Mouse (Mus musculus) cerebellum, adult 11 months (tissue): ENCODE measurements around the gene Slc17a7.
A peak's percentile ranks its signal among the peaks of the same experiment; 100 is the strongest.
"Not testable (repeated sequence)": the region's sequence is repeated elsewhere in the genome, so short reads cannot be mapped to it uniquely, and the experiment has no call there.

Source experiments
- DNase-seq: peaks from one replicate; pipeline ENCODE4 v3.0.0; 2022

Gene Slc17a7

GRCm38 (mm10) chr7:45154993-45155514, 8.7 kb upstream of the Slc17a7 start:
- no peak for DNase-seq

GRCm38 (mm10) chr7:45155590-45155989, 8.2 kb upstream of the Slc17a7 start:
- no peak for DNase-seq

- no peak for DNase-seq
These were observed 7.5 kb upstream of the Slc17a7 start for GRCm38 (mm10) chr7:45156206-45156605.

- no peak for DNase-seq
These were observed 6.3 kb upstream of the Slc17a7 start for GRCm38 (mm10) chr7:45157459-45157858.

DNA sequence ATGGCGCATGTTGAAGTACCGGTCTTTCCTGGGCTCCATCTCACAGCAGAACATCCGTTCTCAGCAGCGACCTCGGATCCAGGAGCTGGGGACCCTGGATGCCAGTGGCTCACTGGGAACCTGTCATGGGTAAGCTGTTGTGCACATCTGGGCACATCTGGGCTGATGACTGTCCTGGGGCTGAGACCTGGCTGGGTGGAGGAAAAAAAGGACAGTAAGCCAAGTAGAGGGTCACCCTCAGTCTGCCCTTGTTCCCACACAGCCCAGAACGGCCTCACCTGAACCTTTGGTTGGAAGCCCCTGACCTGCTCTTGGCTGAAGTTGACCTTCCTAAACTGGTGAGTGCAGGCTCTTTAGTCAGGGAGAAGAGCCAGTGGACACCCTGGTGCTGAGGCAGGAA, 4.8 kb upstream of the Slc17a7 start:
- no peak for DNase-seq

DNA sequence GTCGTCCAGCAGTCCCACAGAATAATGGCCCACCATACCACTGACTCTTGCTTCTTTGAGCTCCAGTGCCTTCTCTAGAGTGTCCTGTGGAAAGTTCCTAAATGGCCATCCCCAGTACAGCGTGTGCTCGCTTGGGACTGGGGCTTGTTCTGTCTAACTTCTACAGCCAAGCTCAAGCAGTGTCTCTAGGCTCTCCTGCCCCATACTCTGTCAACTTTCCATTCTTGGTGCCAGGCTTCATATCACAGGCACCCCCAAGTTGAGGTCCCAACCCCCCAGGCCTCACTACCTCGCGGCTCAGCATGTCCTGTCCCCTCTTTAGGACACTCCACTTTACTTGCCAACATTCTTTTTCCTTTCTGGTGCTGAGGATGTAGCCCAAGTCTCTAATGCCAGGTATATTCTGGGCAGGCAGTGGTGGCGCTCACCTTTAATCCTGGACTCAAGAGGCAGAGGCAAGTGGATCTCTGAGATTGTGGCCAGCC, 3.4 kb upstream of the Slc17a7 start:
- DNase-seq, result no peak

DNA sequence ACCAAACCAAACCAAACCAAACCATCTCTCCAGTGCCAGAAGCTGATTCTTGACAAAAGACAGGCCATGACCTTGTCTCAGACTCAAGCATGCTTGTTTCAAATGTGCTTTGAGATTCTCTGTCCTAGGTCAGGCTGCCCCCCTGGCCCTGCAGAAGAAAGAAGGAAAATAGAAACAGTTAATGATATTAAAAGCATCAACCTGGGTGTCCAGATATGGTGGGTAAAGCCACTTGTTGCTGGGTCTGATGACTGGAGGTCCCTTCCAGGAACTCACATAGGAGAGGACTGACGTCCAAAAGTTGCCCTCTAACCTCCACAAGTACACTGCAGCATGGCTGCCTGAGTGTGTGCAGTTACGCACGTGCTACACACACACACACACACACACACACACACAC, 2.9 kb upstream of the Slc17a7 start:
- no peak for DNase-seq

- peak; percentile 98 for DNase-seq
These were observed 1.9 kb upstream of the Slc17a7 start for GRCm38 (mm10) chr7:45161612-45162473.

GRCm38 (mm10) chr7:45162551-45162950, 1.2 kb upstream of the Slc17a7 start:
- no peak for DNase-seq

- DNase-seq, result no peak
These were observed 643 bp upstream of the Slc17a7 start for GRCm38 (mm10) chr7:45162996-45163615.

DNA sequence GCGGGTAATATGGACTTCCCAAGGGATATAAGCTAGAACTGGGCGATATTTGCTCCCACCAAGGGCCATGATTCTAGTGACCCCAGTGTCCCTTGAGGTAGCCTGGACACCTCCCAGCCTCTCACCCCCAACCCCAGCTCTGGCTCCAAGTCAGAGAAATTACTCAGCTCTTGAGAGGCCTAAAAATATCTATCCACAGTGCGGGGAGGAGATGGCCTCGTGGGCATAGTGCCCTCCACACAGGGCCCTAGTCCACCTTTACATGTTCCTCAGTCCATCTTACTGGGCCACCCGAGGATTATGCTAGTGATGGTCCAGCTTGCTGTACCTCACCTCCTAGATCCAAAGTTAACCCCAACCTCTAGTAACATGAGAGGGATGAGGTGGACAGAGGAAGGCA, 1.1 kb downstream of the Slc17a7 start:
- DNase-seq, result no peak

DNA sequence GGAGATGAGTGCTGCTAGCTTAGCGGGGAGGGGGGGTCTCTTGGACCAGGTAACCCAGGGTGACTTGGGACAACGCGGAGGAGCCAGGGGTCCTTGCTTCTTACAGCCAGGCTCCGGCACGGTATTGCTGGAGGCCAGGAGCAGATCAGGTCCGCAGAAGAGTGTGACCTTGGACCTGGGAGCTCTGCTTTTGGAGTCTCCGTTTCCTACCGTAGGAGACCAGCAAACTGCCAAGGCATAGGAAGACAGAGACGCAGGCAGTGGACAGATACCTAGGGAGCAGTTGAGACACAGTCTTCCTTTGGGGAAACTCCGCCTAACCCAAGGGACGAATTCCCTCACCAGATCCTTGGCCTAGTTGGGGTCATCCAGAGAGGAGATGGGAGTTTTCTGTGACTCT, 2.0 kb downstream of the Slc17a7 start:
- DNase-seq, result no peak

DNA sequence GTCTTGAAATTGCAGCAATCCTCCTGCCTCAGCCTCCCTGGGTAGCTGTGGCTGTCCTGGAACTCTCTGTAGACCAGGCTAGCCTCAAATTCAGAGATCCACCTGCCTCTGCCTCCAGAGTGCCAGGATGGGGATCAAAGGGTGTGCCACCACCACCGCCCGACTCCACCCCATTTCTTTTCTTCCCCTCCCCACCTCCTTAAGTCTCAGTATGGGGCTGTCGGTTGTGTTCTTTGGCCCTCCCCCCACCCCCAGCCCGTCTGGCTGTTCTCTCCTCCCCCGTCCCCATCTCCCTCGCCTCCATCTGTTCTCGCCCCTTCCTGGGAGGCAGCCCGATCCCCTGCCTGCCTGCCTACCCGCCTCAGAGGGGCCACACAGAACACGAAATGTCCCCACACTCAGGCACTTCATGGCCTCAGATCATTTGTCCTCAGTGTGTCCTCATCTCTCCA, 3.2 kb downstream of the Slc17a7 start:
- peak; percentile 59 for DNase-seq

DNA sequence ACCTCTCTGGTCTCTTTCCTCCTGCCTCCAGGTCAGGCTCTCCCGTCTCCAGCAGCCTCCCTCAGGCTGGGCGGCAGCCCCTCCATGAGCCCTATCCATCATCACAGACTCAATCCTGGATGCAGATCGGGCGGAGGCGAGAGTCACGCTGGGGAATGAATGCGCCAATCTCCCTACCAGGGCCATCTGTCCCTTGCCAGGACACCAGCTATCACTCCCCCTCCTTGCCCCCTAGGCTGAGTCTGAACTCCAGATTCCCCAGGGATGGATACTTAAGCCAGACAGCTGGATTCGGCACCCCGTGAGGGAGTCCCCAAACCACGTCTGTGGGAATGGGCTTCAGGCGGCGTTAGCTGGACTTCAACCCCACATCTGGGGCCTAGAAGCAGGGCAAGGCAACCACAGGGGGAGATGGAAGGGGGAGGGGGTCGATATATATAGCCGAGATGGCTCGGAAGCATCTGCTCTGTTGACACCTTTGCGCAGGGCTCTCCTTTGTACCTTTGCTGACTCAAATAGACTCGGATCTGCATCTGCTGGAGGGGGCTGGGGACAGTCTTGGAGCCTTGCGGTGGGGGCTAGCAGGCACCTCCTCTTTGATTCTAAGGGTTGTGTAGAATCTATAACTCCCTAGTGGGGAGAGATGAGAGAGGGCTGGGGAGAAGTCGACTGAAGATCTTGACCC, 4.2 kb downstream of the Slc17a7 start:
- DNase-seq, result peak; percentile 74

DNA sequence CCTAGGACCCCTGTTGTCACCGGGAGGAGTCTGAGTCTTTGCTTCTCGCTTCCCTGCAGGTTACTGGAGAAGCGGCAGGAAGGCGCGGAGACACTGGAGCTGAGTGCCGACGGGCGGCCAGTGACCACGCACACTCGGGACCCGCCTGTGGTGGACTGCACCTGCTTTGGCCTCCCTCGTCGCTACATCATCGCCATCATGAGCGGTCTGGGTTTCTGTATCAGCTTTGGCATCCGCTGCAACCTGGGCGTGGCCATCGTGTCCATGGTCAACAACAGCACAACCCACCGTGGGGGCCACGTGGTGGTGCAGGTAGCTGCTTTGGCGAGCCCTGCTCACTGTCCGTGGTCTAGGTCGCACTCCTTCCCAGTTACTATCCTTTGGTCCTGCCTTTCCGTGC, 4.9 kb downstream of the Slc17a7 start:
- DNase-seq, result peak; percentile 68

DNA sequence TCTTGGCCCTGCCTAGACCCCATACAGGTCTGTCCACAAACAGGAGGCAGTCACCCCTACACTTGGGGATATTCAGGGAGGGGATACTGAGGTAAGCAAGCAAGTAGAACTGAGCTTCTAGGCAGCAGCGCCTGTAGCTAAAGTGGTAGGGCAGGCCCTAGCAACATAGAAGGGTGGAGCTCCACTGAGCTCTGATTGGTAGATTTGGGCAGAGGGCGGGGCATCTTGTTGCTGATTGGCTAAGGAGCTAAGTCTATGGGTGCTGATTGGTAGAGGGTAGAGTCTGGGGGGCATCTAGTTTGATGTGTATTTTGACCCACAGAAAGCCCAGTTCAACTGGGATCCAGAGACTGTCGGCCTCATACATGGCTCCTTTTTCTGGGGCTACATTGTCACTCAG, 5.7 kb downstream of the Slc17a7 start:
- peak; percentile 66 for DNase-seq

GRCm38 (mm10) chr7:45172974-45173373, 9.2 kb downstream of the Slc17a7 start:
- no peak for DNase-seq

- not testable (repeated sequence) for DNase-seq
These were observed 10.0 kb downstream of the Slc17a7 start for GRCm38 (mm10) chr7:45173772-45174171.

GRCm38 (mm10) chr7:45174567-45175280, 11.0 kb downstream of the Slc17a7 start:
- no peak for DNase-seq

DNA sequence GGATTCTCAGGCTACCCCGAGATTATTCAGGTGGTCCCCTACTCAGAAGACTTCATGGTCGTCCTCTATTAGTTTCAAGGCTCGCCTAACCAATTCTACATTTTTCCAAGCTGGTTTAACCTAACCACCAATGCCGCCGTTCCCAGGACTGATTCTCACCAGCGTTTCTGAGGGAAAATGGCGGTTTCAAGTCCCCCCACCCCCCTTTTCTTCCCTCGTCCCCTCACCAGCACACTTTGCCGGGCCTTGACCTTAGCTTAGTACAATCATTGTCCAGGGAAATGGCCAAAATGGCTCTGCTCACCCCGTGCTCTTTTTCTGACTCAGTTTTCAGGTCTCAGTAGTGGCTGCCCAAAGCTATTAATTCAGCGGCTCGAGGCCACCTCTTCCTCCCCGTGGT, 11.6 kb downstream of the Slc17a7 start:
- no peak for DNase-seq

- no peak for DNase-seq
These were observed 12.2 kb downstream of the Slc17a7 start for GRCm38 (mm10) chr7:45175929-45176328.

DNA sequence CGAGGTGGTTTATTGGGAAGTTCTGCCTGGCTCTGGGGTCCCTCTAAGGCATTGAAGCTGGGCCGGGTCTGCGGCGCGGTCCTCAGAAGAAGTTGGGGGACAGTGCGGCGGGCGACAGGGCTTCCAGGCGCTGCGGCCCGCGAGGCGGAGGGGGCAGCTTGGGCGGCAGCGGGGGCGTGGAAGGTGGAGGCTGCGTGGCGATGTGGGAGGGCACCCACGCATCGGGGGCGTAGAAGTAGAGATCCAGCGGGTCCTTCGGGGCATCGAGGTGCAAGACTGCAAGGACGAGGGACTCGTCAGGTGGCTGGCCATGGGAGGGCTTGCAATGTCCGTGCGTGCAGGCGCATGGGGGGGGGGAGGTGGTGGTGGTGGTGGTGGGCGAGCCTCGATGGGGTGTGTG, 12.6 kb downstream of the Slc17a7 start:
- DNase-seq, result no peak

- peak; percentile 42 for DNase-seq
These were observed 14.8 kb downstream of the Slc17a7 start for GRCm38 (mm10) chr7:45178550-45178949.
